Comparison of ENCODE assay signal across 8 mouse cellular contexts in genomic region chr11:119127686-119128473, GRCm38 (mm10). TPM values are rescaled to one million over a fixed set of nuclear protein-coding genes. Genes with fewer than 3 reads are reported as not detected.
DNase-seq lines count a peak whose midpoint lies in the region; ATAC-seq lines count a peak whose summit lies in the region.

No protein-coding gene starts in this region.

- intact Hi-C loops in left cerebral cortex, postnatal 4 days (cut with DNase I), result no loop called here

- H3K4me3 ChIP-seq in heart, embryonic 14.5 days (ENCODE audit: control insufficient read depth in 1 of 2, insufficient read depth in 1 of 2, low read depth in 1 of 2, low read length in 2 of 2), result no peak overlapping the region
- H3K4me3 ChIP-seq in neural tube, embryonic 13.5 days, result no peak overlapping the region

- peak overlapping the region; percentile 61 to 63 for H3K27ac ChIP-seq in heart, embryonic 14.5 days (replicated peaks in 1 of 2; ENCODE audit: control insufficient read depth in 1 of 2, insufficient read depth in 1 of 2, low read depth in 2 of 2, low read length in 2 of 2)
- H3K27ac ChIP-seq in neural tube, embryonic 13.5 days (replicated peaks), result peak overlapping the region; percentile 84; the same call in 1 of the 2 replicates

- H3K36me3 ChIP-seq in heart, embryonic 14.5 days (ENCODE audit: control insufficient read depth, insufficient read depth, low read length), result no peaks in the 10 kb centered on the region
- no peaks in the 10 kb centered on the region for H3K36me3 ChIP-seq in neural tube, embryonic 13.5 days

- ATAC-seq in common myeloid progenitor, adult 5-6 weeks (replicated peaks; ENCODE audit: low read depth, poor library complexity, severe bottlenecking), result peak; percentile 69
- ATAC-seq in heart, embryonic 14.5 days (ENCODE audit: insufficient number of reproducible peaks, insufficient read depth, low FRiP score, low read depth), result peak; percentile 70
- no peak; the same call in 1 of the 2 replicates for ATAC-seq in neural tube, embryonic 13.5 days (ENCODE audit: low read depth)

- peaks cover 40 to 48% of the 10 kb centered on the region in 2 experiments for H3K4me1 ChIP-seq in heart, embryonic 14.5 days (ENCODE audit: control insufficient read depth in 2 of 2, insufficient read depth in 2 of 2, low read length in 2 of 2)
- H3K4me1 ChIP-seq in neural tube, embryonic 13.5 days (replicated peaks), result peaks cover 60% of the 10 kb centered on the region

- H3K4me2 ChIP-seq in heart, embryonic 14.5 days (ENCODE audit: low read length), result peak overlapping the region; percentile 26; the same call in 1 of the 2 replicates
- no peak overlapping the region for H3K4me2 ChIP-seq in neural tube, embryonic 13.5 days

- H3K9ac ChIP-seq in heart, embryonic 14.5 days (ENCODE audit: low read length), result peak overlapping the region; percentile 41; the same call in 1 of the 2 replicates
- 0 out of 2 replicates have a peak overlapping the region, but pooled peaks have one; percentile 17 for H3K9ac ChIP-seq in neural tube, embryonic 13.5 days

- no peaks in the 10 kb centered on the region for H3K27me3 ChIP-seq in heart, embryonic 14.5 days (ENCODE audit: control insufficient read depth, insufficient read depth, low read length)
- H3K27me3 ChIP-seq in neural tube, embryonic 13.5 days, result peaks cover 10% of the 10 kb centered on the region; the same call in 1 of the 2 replicates

- peak; percentile 44 for DNase-seq in left cerebral cortex, postnatal 4 days
- no peak for DNase-seq in left cerebral cortex, adult 18-20 months (ENCODE audit: low spot score in 2 of 2)
- DNase-seq in large intestine, adult 2 months (ENCODE audit: low read depth, low spot score), result peak; percentile 70
- DNase-seq in c-Kit-positive CD71-positive TER-119-positive erythroid progenitor cells, embryonic 14.5 days (ENCODE audit: low spot score), result no peak
- no peak for DNase-seq in layer of hippocampus, adult 9-10 months (ENCODE audit: low spot score)

- H3K9me3 ChIP-seq in heart, embryonic 14.5 days (ENCODE audit: control insufficient read depth, low read length), result no peaks in the 10 kb centered on the region
- H3K9me3 ChIP-seq in neural tube, embryonic 13.5 days, result no peaks in the 10 kb centered on the region

- 42% methylated on average over 9 of the region's 9 CpGs for WGBS in heart, embryonic 14.5 days
- WGBS in large intestine, adult 2 months, result 40% methylated on average over 9 of the region's 9 CpGs
- WGBS in neural tube, embryonic 13.5 days, result 56% methylated on average over 9 of the region's 9 CpGs

RNA-seq across cellular contexts. Expression of gene Cbx4, which starts 41.9 kb away (rescaled TPM):
- 10 to 100 TPM; 40.8 to 45.2 TPM for total RNA-seq in left cerebral cortex, postnatal 4 days (2021)
- total RNA-seq in left cerebral cortex, adult 18-20 months (2021), result 10 to 100 TPM; 46.0 to 49.9 TPM
- total RNA-seq in common myeloid progenitor, adult 5-6 weeks (2017), result 11.3 and 24.6 TPM in 2 replicates
- 6.5 and 9.2 TPM in 2 replicates for polyA plus RNA-seq in heart, embryonic 14.5 days (2014; fragmentation: Nextera tagmentation; extraction: Ambion mirVana)
- polyA plus RNA-seq in large intestine, adult 2 months (2012; rRNA removed), result 4.4 and 5.5 TPM in 2 replicates
- 14.8 and 16.5 TPM in 2 replicates for polyA plus RNA-seq in neural tube, embryonic 13.5 days (2015; fragmentation: Nextera tagmentation; extraction: Ambion mirVana)

Comparison
In these comparisons a context has a peak if more than half of its experiments do, and no peak if none do; other contexts are left out.
1. DNase-seq: peak in left cerebral cortex, postnatal 4 days (single experiment) and large intestine, adult 2 months (single experiment); none in left cerebral cortex, adult 18-20 months (0 of 2), c-Kit-positive CD71-positive TER-119-positive erythroid progenitor cells, embryonic 14.5 days (single experiment) and layer of hippocampus, adult 9-10 months (single experiment).